Mouse (Mus musculus) thymus, postnatal 25 days (tissue): ENCODE data around the gene Sox6.

Source experiments
- DNase-seq: peaks from one replicate; pipeline ENCODE4 v3.0.0; 2022

Sox6 gene

GRCm38 (mm10) chr7:115463367-115463766, 575.2 kb downstream of the Sox6 start:
- DNase-seq: no peak

- no peak for DNase-seq
Measured at GRCm38 (mm10) chr7:115462276-115462675, 576.3 kb downstream of the Sox6 start.

GRCm38 (mm10) chr7:115454988-115455387, 583.6 kb downstream of the Sox6 start:
- no peak for DNase-seq

- no peak for DNase-seq
Measured at GRCm38 (mm10) chr7:115453713-115454073, 584.9 kb downstream of the Sox6 start.

- DNase-seq: peak; percentile 31
Measured at GRCm38 (mm10) chr7:115453042-115453712, 585.4 kb downstream of the Sox6 start.

- peak; percentile 62 for DNase-seq
Measured at GRCm38 (mm10) chr7:115450431-115451195, 588.0 kb downstream of the Sox6 start.

GRCm38 (mm10) chr7:115448403-115449025, 590.1 kb downstream of the Sox6 start:
- DNase-seq: no peak

- DNase-seq: no peak
Measured at GRCm38 (mm10) chr7:115447091-115447490, 591.5 kb downstream of the Sox6 start.

GRCm38 (mm10) chr7:115446481-115447016, 592.0 kb downstream of the Sox6 start:
- DNase-seq: no peak

GRCm38 (mm10) chr7:115426161-115426982, 612.2 kb downstream of the Sox6 start:
- DNase-seq: no peak

GRCm38 (mm10) chr7:115422828-115423227, 615.8 kb downstream of the Sox6 start:
- DNase-seq: no peak

- no peak for DNase-seq
Measured at GRCm38 (mm10) chr7:115420960-115421359, 617.6 kb downstream of the Sox6 start.
